Mouse (Mus musculus) leukemia stem cell, adult 10-12 weeks (primary cell): ENCODE measurements around the gene Gm15293. TPM values are rescaled to one million over a fixed set of nuclear protein-coding genes. Genes with fewer than 3 reads are reported as not detected.

Source experiments
- polyA plus RNA-seq: library from polyadenylated mRNA; stranded (reverse); fragments of >175 nt; gene quantifications from 2 replicates; pipeline ENCODE4 v1.2.3, GENCODE M21; 2012; ENCODE audit warnings: low replicate concordance

Gene Gm15293
- not detected in 2 replicates for polyA plus RNA-seq

DNA sequence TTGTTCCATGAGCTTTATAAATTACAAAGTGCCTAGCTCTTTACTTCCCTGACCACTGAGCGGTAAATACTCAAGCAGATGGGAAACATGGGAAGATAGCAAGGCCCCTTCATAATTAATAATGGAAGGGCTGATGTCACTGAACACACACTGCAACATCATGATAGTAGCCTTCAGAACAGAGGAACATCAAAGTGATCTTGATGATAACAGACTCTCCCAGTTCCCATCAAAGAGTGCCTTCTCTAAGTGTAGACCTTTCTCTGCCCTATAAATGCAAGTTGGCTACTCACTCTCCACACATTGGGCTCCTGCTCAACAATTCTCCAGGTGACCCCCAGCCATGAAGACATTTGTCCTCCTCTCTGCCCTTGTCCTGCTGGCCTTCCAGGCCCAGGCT, at the start of gene Gm15293:
Gene Gm15293 (plus strand): TSS at position 301 of the 400 bp plus-strand sequence.

DNA sequence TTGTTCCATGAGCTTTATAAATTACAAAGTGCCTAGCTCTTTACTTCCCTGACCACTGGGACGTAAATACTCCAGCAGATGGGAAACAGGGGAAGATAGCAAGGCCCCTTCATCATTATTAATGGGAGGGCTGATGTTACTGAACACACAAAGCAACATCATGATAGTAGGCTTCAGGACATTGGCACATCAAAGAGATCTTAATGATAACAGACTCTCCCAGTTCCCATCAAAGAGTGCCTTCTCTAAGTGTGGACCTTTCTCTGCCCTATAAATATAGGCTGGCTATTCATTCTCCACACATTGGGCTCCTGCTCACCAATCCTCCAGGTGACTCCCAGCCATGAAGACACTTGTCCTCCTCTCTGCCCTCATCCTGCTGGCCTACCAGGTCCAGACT, 39.4 kb upstream of the Gm15293 start, which contains the start of gene Defa22:
Gene Defa22 (plus strand): TSS at position 301 of the 400 bp plus-strand sequence.

DNA sequence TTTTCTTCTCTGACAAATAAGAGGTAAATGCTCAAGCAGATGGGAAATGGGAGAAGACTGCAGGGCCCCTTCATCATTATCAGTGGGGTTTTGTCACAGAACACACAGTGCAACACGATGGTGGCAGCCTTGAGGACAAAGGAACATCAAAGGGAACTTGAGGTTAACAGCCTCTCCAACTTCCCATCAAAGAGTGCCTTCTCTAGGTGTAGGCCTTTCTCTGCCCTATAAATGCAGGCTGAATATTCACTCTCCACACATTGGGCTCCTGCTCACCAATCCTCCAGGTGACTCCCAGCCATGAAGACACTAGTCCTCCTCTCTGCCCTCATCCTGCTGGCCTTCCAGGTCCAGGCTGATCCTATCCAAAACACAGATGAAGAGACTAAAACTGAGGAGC, 10.0 kb upstream of the Gm15293 start, which contains the start of gene Defa31:
Gene Defa31 (plus strand): TSS at position 301 of the 400 bp plus-strand sequence.

Other genes starting within 250 kb of the Gm15293 start
- gene Defa21, start 176.0 kb upstream of the Gm15293 start, polyA plus RNA-seq, result not detected in 2 replicates
- gene Defa23, start 146.5 kb upstream of the Gm15293 start, polyA plus RNA-seq, result not detected in 2 replicates
- not detected in 2 replicates for gene Defa35, start 136.5 kb upstream of the Gm15293 start, polyA plus RNA-seq
- gene Defa25, start 117.1 kb upstream of the Gm15293 start, polyA plus RNA-seq, result not detected in 2 replicates
- gene Gm14851, start 105.5 kb upstream of the Gm15293 start, polyA plus RNA-seq, result not detected in 2 replicates
- gene Defa30, start 66.9 kb upstream of the Gm15293 start, polyA plus RNA-seq, result not detected in 2 replicates
- gene Defa22, start 39.3 kb upstream of the Gm15293 start, polyA plus RNA-seq, result not detected in 2 replicates
- gene Defa31, start 9.9 kb upstream of the Gm15293 start, polyA plus RNA-seq, result not detected in 2 replicates
- gene Gm15292, start 48.2 kb downstream of the Gm15293 start, polyA plus RNA-seq, result not detected in 2 replicates
- gene Defa27, start 114.0 kb downstream of the Gm15293 start, polyA plus RNA-seq, result not detected in 2 replicates
- not detected in 2 replicates for gene Defa29, start 125.5 kb downstream of the Gm15293 start, polyA plus RNA-seq
- not detected in 2 replicates for gene Defa2, start 177.0 kb downstream of the Gm15293 start, polyA plus RNA-seq
- not detected in 2 replicates for gene Defa33, start 190.2 kb downstream of the Gm15293 start, polyA plus RNA-seq
- not detected in 2 replicates for gene Defa36, start 225.8 kb downstream of the Gm15293 start, polyA plus RNA-seq